Mouse (Mus musculus) brain, adult 2 months (tissue): Measurements from ENCODE around the gene Tbcel.

Experiments
- DNase-seq: peaks from one replicate; pipeline ENCODE4 v3.0.0; 2011; ENCODE audit warnings: low read depth, low spot score

Tbcel gene

GRCm38 (mm10) chr9:42486913-42487312 lies 20.7 kb downstream of the Tbcel start:
- no peak for DNase-seq

- no peak for DNase-seq
Measured at GRCm38 (mm10) chr9:42484667-42485066, 22.9 kb downstream of the Tbcel start.

GRCm38 (mm10) chr9:42482944-42483343 lies 24.7 kb downstream of the Tbcel start:
- no peak for DNase-seq

- no peak for DNase-seq
Measured at GRCm38 (mm10) chr9:42476166-42476565, 31.4 kb downstream of the Tbcel start.

DNA sequence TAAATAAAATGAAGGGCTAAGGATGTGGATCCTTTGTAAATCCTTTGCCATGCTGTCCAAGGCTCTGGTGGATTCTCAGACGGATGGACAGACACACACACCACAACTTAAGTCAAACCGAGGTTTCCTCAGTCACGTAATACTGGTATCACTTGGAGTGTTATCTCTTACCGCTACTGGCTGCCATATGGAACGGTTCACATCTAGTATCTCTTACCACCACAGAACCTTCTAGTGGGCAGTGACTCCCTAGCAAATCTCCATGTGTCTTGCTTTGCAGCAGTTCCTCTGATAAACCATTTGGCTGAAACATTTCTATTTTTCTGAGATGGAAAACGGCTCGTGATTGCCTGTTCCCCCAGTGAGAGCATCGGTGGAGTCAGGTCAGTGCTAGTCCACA lies 33.4 kb downstream of the Tbcel start:
- DNase-seq = no peak

- DNase-seq = peak; percentile 97
Measured at GRCm38 (mm10) chr9:42471921-42472747, 35.5 kb downstream of the Tbcel start.

DNA sequence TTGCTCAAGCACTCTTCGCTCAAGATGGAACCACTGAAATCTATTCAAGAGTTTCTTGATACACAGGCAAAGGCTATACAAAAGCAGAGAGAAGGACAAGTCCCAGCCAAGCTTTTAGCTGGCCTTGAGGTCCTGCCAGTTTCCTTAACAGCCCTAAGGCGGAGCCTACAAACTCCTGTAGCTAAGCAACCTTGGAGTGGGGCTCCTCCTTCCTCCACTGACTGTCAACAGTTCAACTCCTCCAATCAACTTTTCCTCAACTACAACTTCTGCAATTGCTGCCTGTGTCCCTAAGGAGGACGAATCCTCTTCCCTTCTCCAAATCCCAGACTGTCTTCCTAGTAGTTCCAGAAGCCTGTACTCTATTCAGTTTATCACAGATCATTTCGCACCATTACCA lies 36.4 kb downstream of the Tbcel start:
- DNase-seq = peak; percentile 47

- DNase-seq = no peak
Measured at GRCm38 (mm10) chr9:42469323-42469722, 38.3 kb downstream of the Tbcel start.

DNA sequence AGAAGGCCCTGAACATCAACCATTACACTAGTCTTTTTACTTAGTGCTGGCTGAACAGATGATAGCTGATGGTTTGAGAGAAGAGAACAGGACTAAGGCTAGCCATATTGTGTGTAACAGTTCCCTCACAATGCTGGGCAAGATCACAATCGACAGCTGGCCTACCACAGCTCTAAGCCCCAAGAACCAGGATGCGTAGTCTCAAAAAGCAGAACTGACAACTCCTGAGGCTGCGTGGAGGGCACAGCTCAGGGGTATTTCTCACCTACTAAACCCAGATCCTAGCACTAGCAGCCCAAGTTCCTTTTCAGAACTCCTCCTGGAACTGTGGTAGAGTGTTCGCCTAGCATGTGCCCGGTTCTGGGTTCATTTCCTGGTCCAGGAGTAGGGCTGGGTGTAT lies 39.2 kb downstream of the Tbcel start:
- DNase-seq = no peak

- DNase-seq = no peak
Measured at GRCm38 (mm10) chr9:42467116-42467815, 40.3 kb downstream of the Tbcel start.

GRCm38 (mm10) chr9:42465661-42466091 lies 41.9 kb downstream of the Tbcel start:
- DNase-seq = no peak

DNA sequence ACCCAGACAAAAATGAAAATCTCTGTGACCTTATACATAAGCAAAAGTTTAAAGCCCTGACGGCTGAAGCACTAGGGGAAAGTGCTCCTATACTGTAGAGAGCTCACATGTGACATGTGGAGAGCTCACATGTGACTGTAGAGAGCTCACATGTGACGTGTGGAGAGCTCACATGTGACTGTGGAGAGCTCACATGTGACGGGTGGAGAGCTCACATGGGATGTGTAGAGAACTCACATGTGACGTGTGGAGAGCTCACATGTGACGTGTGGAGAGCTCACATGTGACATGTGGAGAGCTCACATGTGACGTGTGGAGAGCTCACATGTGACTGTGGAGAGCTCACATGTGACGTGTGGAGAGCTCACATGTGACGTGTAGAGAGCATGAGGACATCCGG lies 43.4 kb downstream of the Tbcel start:
- DNase-seq = no peak

GRCm38 (mm10) chr9:42463220-42463989 lies 44.2 kb downstream of the Tbcel start:
- peak; percentile 22 for DNase-seq

- DNase-seq = no peak
Measured at GRCm38 (mm10) chr9:42462585-42463219, 44.9 kb downstream of the Tbcel start.

GRCm38 (mm10) chr9:42461390-42462108 lies 46.1 kb downstream of the Tbcel start:
- no peak for DNase-seq

- DNase-seq = no peak
Measured at GRCm38 (mm10) chr9:42460353-42460752, 47.3 kb downstream of the Tbcel start.

DNA sequence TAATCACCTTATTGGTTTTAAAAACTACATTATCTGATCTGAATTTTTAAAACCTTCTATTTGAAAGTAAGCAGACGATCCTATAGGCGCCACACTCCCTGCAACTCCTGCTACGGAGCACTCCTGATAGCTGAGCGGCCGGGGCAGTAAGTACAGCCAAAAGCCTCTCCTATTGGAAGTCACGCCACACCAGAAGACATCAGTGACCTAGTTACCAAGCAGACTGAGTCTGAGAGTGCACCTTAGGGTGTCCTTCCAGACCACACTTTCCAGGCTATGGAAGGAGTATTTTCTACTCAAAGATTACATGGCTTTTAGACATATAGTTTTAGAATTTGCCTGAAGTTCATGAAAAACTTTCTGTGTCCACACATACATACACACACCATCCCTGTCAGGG lies 47.9 kb downstream of the Tbcel start:
- DNase-seq = no peak

GRCm38 (mm10) chr9:42458741-42459515 lies 48.7 kb downstream of the Tbcel start:
- no peak for DNase-seq

GRCm38 (mm10) chr9:42457501-42457900 lies 50.1 kb downstream of the Tbcel start:
- no peak for DNase-seq

- DNase-seq = no peak
Measured at GRCm38 (mm10) chr9:42454364-42454763, 53.2 kb downstream of the Tbcel start.
